Mouse (Mus musculus): ENCODE data around the gene Vmp1.

DNA sequence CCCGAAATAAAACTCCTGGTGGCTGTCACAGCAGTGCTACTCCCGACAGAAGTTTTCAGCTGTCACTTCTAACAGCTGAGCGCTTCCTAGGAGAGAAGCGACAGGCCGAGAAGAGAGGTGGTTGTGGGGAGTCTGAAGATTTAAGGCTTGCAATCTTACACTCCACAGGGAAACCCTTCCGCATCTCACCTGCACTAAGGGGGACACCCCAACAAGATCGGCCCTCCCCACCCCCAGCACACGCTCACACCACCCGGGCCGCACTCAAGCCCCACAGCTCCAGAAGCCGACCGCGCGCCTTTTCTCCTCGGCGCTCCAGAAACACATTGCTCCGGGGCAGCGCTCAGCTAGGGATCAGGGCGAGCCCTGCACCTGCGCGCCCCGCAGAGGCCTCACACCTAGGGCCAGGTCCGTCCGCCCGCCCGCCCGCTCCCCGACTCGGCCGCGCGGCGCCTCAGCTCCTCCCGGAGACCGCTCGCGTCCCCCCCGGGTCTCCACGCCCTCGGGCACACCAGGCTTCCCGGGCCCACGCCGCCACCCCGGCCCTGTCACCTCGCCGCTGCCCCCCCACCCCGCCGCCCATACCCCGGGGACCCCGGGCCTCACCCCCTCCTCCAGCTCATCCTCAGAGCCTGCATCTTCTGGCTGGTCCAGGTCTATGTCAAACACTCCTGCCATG lies 139.5 kb downstream of the Vmp1 start:
- TF ChIP-seq POLR2A (IDR thresholded peaks at IDR 0.05; ENCODE audit: low read depth, low read length) (no peak), CTCF (IDR thresholded peaks at IDR 0.05; ENCODE audit: borderline replicate concordance, insufficient read depth, low read length) (no peak)
